Mouse (Mus musculus) embryonic facial prominence, embryonic 10.5 days (tissue): Measurements from ENCODE around the gene Elf1. TPM values are rescaled to one million over a fixed set of nuclear protein-coding genes. Genes with fewer than 3 reads are reported as not detected.

Source experiments
- DNase-seq: peaks from one replicate; pipeline ENCODE4 v3.0.0-alpha.2; 2017; ENCODE audit warnings: low spot score
- H3K27ac ChIP-seq: fragments of 300-500 bp; sonication (generic); replicated peaks from 2 replicates; pipeline ENCODE4 v1.5.1; 2016; ENCODE audit warnings: mild to moderate bottlenecking
- H3K27me3 ChIP-seq: fragments of 300-500 bp; sonication (generic); replicated peaks from 2 replicates; pipeline ENCODE4 v1.6.1; 2016; ENCODE audit warnings: low read depth, mild to moderate bottlenecking; ENCODE audit not compliant: poor library complexity, severe bottlenecking
- H3K36me3 ChIP-seq: fragments of 300-500 bp; sonication (generic); replicated peaks from 2 replicates; pipeline ENCODE4 v1.6.1; 2016; ENCODE audit warnings: mild to moderate bottlenecking, moderate library complexity
- H3K4me1 ChIP-seq: fragments of 300-500 bp; sonication (generic); 2 replicates; pipeline ENCODE4 v1.6.1; 2016
- H3K4me3 ChIP-seq: fragments of 300-500 bp; sonication (generic); 2 replicates; pipeline ENCODE4 v1.5.1; 2016; ENCODE audit warnings: mild to moderate bottlenecking, moderate library complexity
- H3K9me3 ChIP-seq: fragments of 300-500 bp; sonication (generic); 2 replicates; pipeline ENCODE4 v1.6.1; 2016; ENCODE audit warnings: mild to moderate bottlenecking
- WGBS: fragments of 180-500 bp; shearing (Covaris S2); methylation state at CpG from one replicate; pipeline ENCODE4 v1.1.7; 2016; 5-methylcytosine and 5-hydroxymethylcytosine counted together
- polyA plus RNA-seq: library from polyadenylated mRNA; unstranded; fragments of >200 nt; fragmentation: Nextera tagmentation; extraction: Ambion mirVana; gene quantifications from 2 replicates; pipeline ENCODE4 v1.2.1, GENCODE M21; 2016

Elf1 gene
- polyA plus RNA-seq, 1 experiment from 2014 or later, result 5.9 TPM

GRCm38 (mm10) chr14:79591611-79592010, 110.6 kb downstream of the Elf1 start:
- Histone ChIP-seq H3K27ac (no peak overlapping the region), H3K4me3 (no peak overlapping the region), H3K27me3 (no peaks in the 10 kb centered on the region), H3K36me3 (peaks cover 55% of the 10 kb centered on the region), H3K4me1 (peaks cover 23% of the 10 kb centered on the region), H3K9me3 (no peaks in the 10 kb centered on the region)
- DNase-seq, result no peak
- WGBS, result 97% methylated on average over 2 of the region's 2 CpGs

- no peak for DNase-seq
- Histone ChIP-seq H3K36me3 (peaks cover 80% of the 10 kb centered on the region), H3K27ac (no peak overlapping the region), H3K27me3 (no peaks in the 10 kb centered on the region), H3K4me1 (peaks cover 11% of the 10 kb centered on the region), H3K9me3 (no peaks in the 10 kb centered on the region), H3K4me3 (no peak overlapping the region)
- 91% methylated on average over 5 of the region's 5 CpGs for WGBS
These were observed 113.1 kb downstream of the Elf1 start for GRCm38 (mm10) chr14:79594069-79594468.

GRCm38 (mm10) chr14:79596602-79597001, 115.6 kb downstream of the Elf1 start:
- Histone ChIP-seq H3K4me1 (no peaks in the 10 kb centered on the region), H3K9me3 (no peaks in the 10 kb centered on the region), H3K36me3 (peaks cover 89% of the 10 kb centered on the region), H3K27me3 (no peaks in the 10 kb centered on the region), H3K27ac (no peak overlapping the region), H3K4me3 (no peak overlapping the region)
- WGBS, result 89% methylated on average over 4 of the region's 4 CpGs
- DNase-seq, result no peak

- H3K27me3 ChIP-seq, result no peaks in the 10 kb centered on the region
- no peaks in the 10 kb centered on the region for H3K9me3 ChIP-seq
- no peak overlapping the region for H3K4me3 ChIP-seq
- no peaks in the 10 kb centered on the region for H3K4me1 ChIP-seq
- WGBS, result 94% methylated on average over 2 of the region's 2 CpGs
- peaks cover 98% of the 10 kb centered on the region for H3K36me3 ChIP-seq
- no peak overlapping the region for H3K27ac ChIP-seq
- DNase-seq, result no peak
These were observed 124.9 kb downstream of the Elf1 start for GRCm38 (mm10) chr14:79605881-79606280.

GRCm38 (mm10) chr14:79606392-79606791, 125.4 kb downstream of the Elf1 start:
- Histone ChIP-seq H3K27ac (no peak overlapping the region), H3K4me3 (no peak overlapping the region), H3K9me3 (no peaks in the 10 kb centered on the region), H3K4me1 (no peaks in the 10 kb centered on the region), H3K27me3 (no peaks in the 10 kb centered on the region), H3K36me3 (peaks cover 98% of the 10 kb centered on the region)
- DNase-seq, result no peak
- WGBS, result 93% methylated on average over 6 of the region's 6 CpGs

- Histone ChIP-seq H3K4me3 (no peak overlapping the region), H3K27ac (no peak overlapping the region), H3K9me3 (no peaks in the 10 kb centered on the region), H3K4me1 (no peaks in the 10 kb centered on the region), H3K36me3 (peaks cover 98% of the 10 kb centered on the region), H3K27me3 (no peaks in the 10 kb centered on the region)
- WGBS, result 92% methylated on average over 3 of the region's 3 CpGs
- no peak for DNase-seq
These were observed 125.9 kb downstream of the Elf1 start for GRCm38 (mm10) chr14:79606867-79607266.

- WGBS, result 93% methylated on average over 4 of the region's 4 CpGs
These were observed 126.4 kb downstream of the Elf1 start for GRCm38 (mm10) chr14:79607352-79607751.

GRCm38 (mm10) chr14:79608286-79608685, 127.3 kb downstream of the Elf1 start:
- Histone ChIP-seq H3K36me3 (peaks cover 98% of the 10 kb centered on the region), H3K4me1 (no peaks in the 10 kb centered on the region), H3K27me3 (no peaks in the 10 kb centered on the region), H3K27ac (no peak overlapping the region), H3K9me3 (no peaks in the 10 kb centered on the region), H3K4me3 (no peak overlapping the region)
- 93% methylated on average over 6 of the region's 6 CpGs for WGBS
- no peak for DNase-seq

More at GRCm38 (mm10) chr14:79607352-79607751, 126.4 kb downstream of the Elf1 start:
- H3K36me3 ChIP-seq, result peaks cover 98% of the 10 kb centered on the region
- no peaks in the 10 kb centered on the region for H3K27me3 ChIP-seq
- no peak for DNase-seq
- no peaks in the 10 kb centered on the region for H3K4me1 ChIP-seq
- no peak overlapping the region for H3K27ac ChIP-seq
- H3K4me3 ChIP-seq, result no peak overlapping the region
- no peaks in the 10 kb centered on the region for H3K9me3 ChIP-seq

- DNase-seq, result no peak
- WGBS, result 91% methylated on average over 8 of the region's 8 CpGs
- no peak overlapping the region for H3K4me3 ChIP-seq
- no peak overlapping the region for H3K27ac ChIP-seq
- H3K4me1 ChIP-seq, result no peaks in the 10 kb centered on the region
- H3K9me3 ChIP-seq, result no peaks in the 10 kb centered on the region
- H3K27me3 ChIP-seq, result no peaks in the 10 kb centered on the region
- peaks cover 85% of the 10 kb centered on the region for H3K36me3 ChIP-seq
These were observed 136.3 kb downstream of the Elf1 start for GRCm38 (mm10) chr14:79617121-79617828.

- no peak overlapping the region for H3K27ac ChIP-seq
- peaks cover 85% of the 10 kb centered on the region for H3K36me3 ChIP-seq
- H3K27me3 ChIP-seq, result no peaks in the 10 kb centered on the region
- no peaks in the 10 kb centered on the region for H3K9me3 ChIP-seq
- DNase-seq, result no peak
- 93% methylated on average over 7 of the region's 7 CpGs for WGBS
- H3K4me3 ChIP-seq, result no peak overlapping the region
- no peaks in the 10 kb centered on the region for H3K4me1 ChIP-seq
These were observed 138.8 kb downstream of the Elf1 start for GRCm38 (mm10) chr14:79619802-79620201.

- no peak overlapping the region for H3K27ac ChIP-seq
- H3K9me3 ChIP-seq, result no peaks in the 10 kb centered on the region
- WGBS, result 88% methylated on average over 3 of the region's 3 CpGs
- no peaks in the 10 kb centered on the region for H3K4me1 ChIP-seq
- H3K4me3 ChIP-seq, result no peak overlapping the region
- H3K27me3 ChIP-seq, result no peaks in the 10 kb centered on the region
- peaks cover 88% of the 10 kb centered on the region for H3K36me3 ChIP-seq
- no peak for DNase-seq
These were observed 140.1 kb downstream of the Elf1 start for GRCm38 (mm10) chr14:79621143-79621542.
